Mouse (Mus musculus): ENCODE results near the gene Gm5134. TPM values are rescaled to one million over a fixed set of nuclear protein-coding genes. Genes with fewer than 3 reads are reported as not detected.

The Gm5134 gene
- polyA plus RNA-seq, 1 experiment from 2014 or later = not detected

- no peak for ATAC-seq
- no peaks in the 10 kb centered on the region for H3K9me3 ChIP-seq (ENCODE audit: control insufficient read depth, low read length)
- H3K4me3 ChIP-seq (ENCODE audit: low read length) = peak overlapping the region; percentile 80
- H3K27me3 ChIP-seq (replicated peaks; ENCODE audit: control insufficient read depth, insufficient read depth, low read length) = no peaks in the 10 kb centered on the region
- peak overlapping the region; percentile 92 for H3K9ac ChIP-seq (ENCODE audit: low read depth, low read length)
- peaks cover 13% of the 10 kb centered on the region for H3K4me1 ChIP-seq (ENCODE audit: control insufficient read depth, insufficient read depth, low read depth, low read length)
- H3K36me3 ChIP-seq (ENCODE audit: control insufficient read depth, insufficient read depth, low read length) = peaks cover 2% of the 10 kb centered on the region
- H3K27ac ChIP-seq (ENCODE audit: low read depth, low read length) = no peak overlapping the region
- WGBS = 19% methylated on average over 7 of the region's 7 CpGs
- peak overlapping the region; percentile 79 for H3K4me2 ChIP-seq (ENCODE audit: low read length)
Measured at GRCm38 (mm10) chr10:76033119-76033455, 78.8 kb downstream of the Gm5134 start.

- H3K9me3 ChIP-seq (ENCODE audit: control insufficient read depth, low read length) = no peaks in the 10 kb centered on the region
- H3K4me1 ChIP-seq (ENCODE audit: control insufficient read depth, insufficient read depth, low read depth, low read length) = peaks cover 13% of the 10 kb centered on the region
- no peak for ATAC-seq
- H3K9ac ChIP-seq (ENCODE audit: low read depth, low read length) = no peak overlapping the region
- no peak overlapping the region for H3K27ac ChIP-seq (ENCODE audit: low read depth, low read length)
- no peak overlapping the region for H3K4me3 ChIP-seq (ENCODE audit: low read length)
- no peaks in the 10 kb centered on the region for H3K27me3 ChIP-seq (replicated peaks; ENCODE audit: control insufficient read depth, insufficient read depth, low read length)
- H3K36me3 ChIP-seq (ENCODE audit: control insufficient read depth, insufficient read depth, low read length) = peaks cover 12% of the 10 kb centered on the region
- H3K4me2 ChIP-seq (ENCODE audit: low read length) = no peak overlapping the region
- WGBS = 89% methylated on average over 8 of the region's 8 CpGs
Measured at GRCm38 (mm10) chr10:76034001-76034600, 79.8 kb downstream of the Gm5134 start.

- H3K4me1 ChIP-seq (ENCODE audit: control insufficient read depth, insufficient read depth, low read depth, low read length) = peaks cover 13% of the 10 kb centered on the region
- H3K9ac ChIP-seq (ENCODE audit: low read depth, low read length) = no peak overlapping the region
- H3K4me3 ChIP-seq (ENCODE audit: low read length) = no peak overlapping the region
- no peak for ATAC-seq
- H3K9me3 ChIP-seq (ENCODE audit: control insufficient read depth, low read length) = no peaks in the 10 kb centered on the region
- H3K27ac ChIP-seq (ENCODE audit: low read depth, low read length) = no peak overlapping the region
- no peak overlapping the region for H3K4me2 ChIP-seq (ENCODE audit: low read length)
- H3K36me3 ChIP-seq (ENCODE audit: control insufficient read depth, insufficient read depth, low read length) = peaks cover 23% of the 10 kb centered on the region
- H3K27me3 ChIP-seq (replicated peaks; ENCODE audit: control insufficient read depth, insufficient read depth, low read length) = no peaks in the 10 kb centered on the region
Measured at GRCm38 (mm10) chr10:76035277-76035676, 81.0 kb downstream of the Gm5134 start.

- Histone ChIP-seq H3K4me3 (ENCODE audit: low read length) (no peak overlapping the region), H3K4me2 (ENCODE audit: low read length) (no peak overlapping the region), H3K36me3 (ENCODE audit: control insufficient read depth, insufficient read depth, low read length) (peaks cover 31% of the 10 kb centered on the region), H3K27me3 (replicated peaks; ENCODE audit: control insufficient read depth, insufficient read depth, low read length) (no peaks in the 10 kb centered on the region), H3K27ac (ENCODE audit: low read depth, low read length) (no peak overlapping the region), H3K4me1 (ENCODE audit: control insufficient read depth, insufficient read depth, low read depth, low read length) (peaks cover 10% of the 10 kb centered on the region), H3K9ac (ENCODE audit: low read depth, low read length) (no peak overlapping the region), H3K9me3 (ENCODE audit: control insufficient read depth, low read length) (no peaks in the 10 kb centered on the region)
- WGBS = 96% methylated on average over 5 of the region's 5 CpGs
- ATAC-seq = no peak
Measured at GRCm38 (mm10) chr10:76036962-76037361, 82.6 kb downstream of the Gm5134 start.

- no peak for ATAC-seq
- H3K9ac ChIP-seq (ENCODE audit: low read depth, low read length) = no peak overlapping the region
- WGBS = 51% methylated on average over 5 of the region's 5 CpGs
- no peaks in the 10 kb centered on the region for H3K27me3 ChIP-seq (replicated peaks; ENCODE audit: control insufficient read depth, insufficient read depth, low read length)
- H3K27ac ChIP-seq (ENCODE audit: low read depth, low read length) = no peak overlapping the region
- no peak overlapping the region for H3K4me2 ChIP-seq (ENCODE audit: low read length)
- peaks cover 14% of the 10 kb centered on the region for H3K36me3 ChIP-seq (ENCODE audit: control insufficient read depth, insufficient read depth, low read length)
- no peak overlapping the region for H3K4me3 ChIP-seq (ENCODE audit: low read length)
- no peaks in the 10 kb centered on the region for H3K9me3 ChIP-seq (ENCODE audit: control insufficient read depth, low read length)
- no peaks in the 10 kb centered on the region for H3K4me1 ChIP-seq (ENCODE audit: control insufficient read depth, insufficient read depth, low read depth, low read length)
Measured at GRCm38 (mm10) chr10:76045343-76045742, 91.0 kb downstream of the Gm5134 start.

- no peak overlapping the region for H3K9ac ChIP-seq (ENCODE audit: low read depth, low read length)
- H3K9me3 ChIP-seq (ENCODE audit: control insufficient read depth, low read length) = no peaks in the 10 kb centered on the region
- no peaks in the 10 kb centered on the region for H3K4me1 ChIP-seq (ENCODE audit: control insufficient read depth, insufficient read depth, low read depth, low read length)
- H3K27me3 ChIP-seq (replicated peaks; ENCODE audit: control insufficient read depth, insufficient read depth, low read length) = no peaks in the 10 kb centered on the region
- H3K4me3 ChIP-seq (ENCODE audit: low read length) = no peak overlapping the region
- H3K27ac ChIP-seq (ENCODE audit: low read depth, low read length) = no peak overlapping the region
- WGBS = 64% methylated on average over 1 of the region's 1 CpGs
- no peak for ATAC-seq
- H3K4me2 ChIP-seq (ENCODE audit: low read length) = no peak overlapping the region
- H3K36me3 ChIP-seq (ENCODE audit: control insufficient read depth, insufficient read depth, low read length) = peaks cover 6% of the 10 kb centered on the region
Measured at GRCm38 (mm10) chr10:76046754-76047153, 92.4 kb downstream of the Gm5134 start.

- no peak overlapping the region for H3K9ac ChIP-seq (ENCODE audit: low read depth, low read length)
- H3K27ac ChIP-seq (ENCODE audit: low read depth, low read length) = no peak overlapping the region
- no peaks in the 10 kb centered on the region for H3K27me3 ChIP-seq (replicated peaks; ENCODE audit: control insufficient read depth, insufficient read depth, low read length)
- peaks cover 6% of the 10 kb centered on the region for H3K36me3 ChIP-seq (ENCODE audit: control insufficient read depth, insufficient read depth, low read length)
- H3K4me3 ChIP-seq (ENCODE audit: low read length) = no peak overlapping the region
- no peak overlapping the region for H3K4me2 ChIP-seq (ENCODE audit: low read length)
- ATAC-seq = no peak
- 56% methylated on average over 5 of the region's 5 CpGs for WGBS
- H3K4me1 ChIP-seq (ENCODE audit: control insufficient read depth, insufficient read depth, low read depth, low read length) = no peaks in the 10 kb centered on the region
- no peaks in the 10 kb centered on the region for H3K9me3 ChIP-seq (ENCODE audit: control insufficient read depth, low read length)
Measured at GRCm38 (mm10) chr10:76047182-76047869, 93.0 kb downstream of the Gm5134 start.

- H3K27ac ChIP-seq (ENCODE audit: low read depth, low read length) = no peak overlapping the region
Measured at GRCm38 (mm10) chr10:76048967-76049366, 94.7 kb downstream of the Gm5134 start.

GRCm38 (mm10) chr10:76051860-76052259 lies 97.5 kb downstream of the Gm5134 start:
- H3K27me3 ChIP-seq (replicated peaks; ENCODE audit: control insufficient read depth, insufficient read depth, low read length) = no peaks in the 10 kb centered on the region
- H3K27ac ChIP-seq (ENCODE audit: low read depth, low read length) = no peak overlapping the region
- no peak overlapping the region for H3K4me3 ChIP-seq (ENCODE audit: low read length)
- ATAC-seq = no peak
- H3K4me2 ChIP-seq (ENCODE audit: low read length) = no peak overlapping the region
- no peaks in the 10 kb centered on the region for H3K9me3 ChIP-seq (ENCODE audit: control insufficient read depth, low read length)
- no peak overlapping the region for H3K9ac ChIP-seq (ENCODE audit: low read depth, low read length)
- 87% methylated on average over 11 of the region's 11 CpGs for WGBS
- no peaks in the 10 kb centered on the region for H3K4me1 ChIP-seq (ENCODE audit: control insufficient read depth, insufficient read depth, low read depth, low read length)
- H3K36me3 ChIP-seq (ENCODE audit: control insufficient read depth, insufficient read depth, low read length) = no peaks in the 10 kb centered on the region

More at GRCm38 (mm10) chr10:76048967-76049366, 94.7 kb downstream of the Gm5134 start:
- H3K4me2 ChIP-seq (ENCODE audit: low read length) = no peak overlapping the region
- no peak for ATAC-seq
- no peaks in the 10 kb centered on the region for H3K9me3 ChIP-seq (ENCODE audit: control insufficient read depth, low read length)
- no peak overlapping the region for H3K9ac ChIP-seq (ENCODE audit: low read depth, low read length)
- H3K36me3 ChIP-seq (ENCODE audit: control insufficient read depth, insufficient read depth, low read length) = peaks cover 3% of the 10 kb centered on the region; the same call in 1 of the 2 replicates
- H3K27me3 ChIP-seq (replicated peaks; ENCODE audit: control insufficient read depth, insufficient read depth, low read length) = no peaks in the 10 kb centered on the region
- no peaks in the 10 kb centered on the region for H3K4me1 ChIP-seq (ENCODE audit: control insufficient read depth, insufficient read depth, low read depth, low read length)
- 63% methylated on average over 6 of the region's 6 CpGs for WGBS
- no peak overlapping the region for H3K4me3 ChIP-seq (ENCODE audit: low read length)
